Mouse (Mus musculus) embryonic fibroblast, embryonic 13.5 days (primary cell): ENCODE measurements at regions not wholly inside any gene's neighbourhood (a gene's known extent, or its start where the extent isn't known, plus 50 kb on each side); places are given as distances from the start of the nearest gene placed in this dataset.

Experiments
- CTCF ChIP-seq: IDR thresholded peaks from 2 replicates; pipeline ENCODE4 v1.5.1; 2011; ENCODE audit warnings: mild to moderate bottlenecking, control low read depth, low read length, moderate library complexity, borderline replicate concordance; ENCODE audit not compliant: insufficient read depth
- POLR2A ChIP-seq: IDR thresholded peaks from 2 replicates; pipeline ENCODE4 v1.6.1; 2011; ENCODE audit warnings: low read depth, mild to moderate bottlenecking, control low read depth, low read length, moderate library complexity

DNA sequence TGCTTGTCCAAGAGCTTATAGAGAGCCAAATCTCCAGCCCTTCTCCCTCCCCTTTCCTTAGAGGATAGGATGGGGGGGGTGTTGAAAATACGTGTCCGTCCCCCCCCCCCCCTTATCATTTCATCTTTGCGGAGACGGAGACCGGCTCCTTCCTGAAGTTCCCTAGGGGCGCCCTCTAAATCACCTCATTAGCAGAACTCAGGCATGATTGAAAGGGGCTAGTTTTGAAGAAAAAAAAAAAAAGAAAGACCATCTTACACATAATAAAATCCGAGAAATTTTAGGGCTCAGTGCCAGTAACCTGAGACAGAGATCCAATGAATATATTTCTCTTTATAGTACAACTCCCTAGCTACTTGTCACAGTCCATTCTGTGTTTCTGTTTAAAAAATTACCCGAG, 127.3 kb upstream of the Ptbp2 start:
- no peak for TF ChIP-seq CTCF
- TF ChIP-seq POLR2A = no peak
